Mouse (Mus musculus): ENCODE measurements around the gene Kansl1l.
"Not testable (repeated sequence)": the region's sequence is repeated elsewhere in the genome, so short reads cannot be mapped to it uniquely, and the experiment has no call there.

Gene Kansl1l

DNA sequence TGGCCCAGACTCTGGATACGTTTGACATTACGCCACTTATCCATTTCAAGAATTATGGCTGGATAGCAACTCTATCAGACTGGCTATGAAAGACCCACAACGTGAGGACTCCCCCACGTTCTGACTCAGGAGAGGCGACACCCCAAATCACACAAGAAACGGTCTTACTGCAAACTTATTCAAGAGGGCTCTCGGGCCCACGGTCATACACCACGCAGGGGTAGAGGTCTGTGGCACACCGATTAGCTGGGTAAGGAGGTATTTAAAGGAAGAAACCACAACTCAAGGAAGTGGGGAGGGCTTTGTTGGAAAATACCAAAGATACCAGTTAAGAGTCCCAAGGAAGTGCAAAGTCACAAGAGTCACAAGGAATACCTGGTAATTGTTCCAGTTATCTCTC lies 117.7 kb downstream of the Kansl1l start:
- not testable (repeated sequence) for DNase-seq (ENCODE audit: low spot score)

DNA sequence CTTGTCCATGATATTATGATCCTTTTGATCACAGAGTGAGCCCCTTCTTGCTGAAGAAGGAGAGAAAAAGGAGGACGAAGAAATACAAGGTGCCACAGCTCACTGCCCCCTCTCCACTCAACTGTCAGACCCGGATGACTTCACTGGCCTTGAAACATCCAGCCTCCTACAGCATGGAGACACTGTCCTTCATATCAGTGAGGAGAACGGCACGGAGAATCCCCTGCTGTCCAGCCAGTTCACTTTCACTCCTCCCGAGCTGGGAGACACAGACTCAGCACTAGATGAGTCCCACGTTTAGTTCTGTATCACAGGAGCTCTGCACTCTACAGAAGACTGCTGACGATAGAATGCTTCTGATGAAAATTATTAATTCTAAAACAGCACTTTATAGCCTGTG lies 122.1 kb downstream of the Kansl1l start:
- no peak for DNase-seq (ENCODE audit: low spot score)

DNA sequence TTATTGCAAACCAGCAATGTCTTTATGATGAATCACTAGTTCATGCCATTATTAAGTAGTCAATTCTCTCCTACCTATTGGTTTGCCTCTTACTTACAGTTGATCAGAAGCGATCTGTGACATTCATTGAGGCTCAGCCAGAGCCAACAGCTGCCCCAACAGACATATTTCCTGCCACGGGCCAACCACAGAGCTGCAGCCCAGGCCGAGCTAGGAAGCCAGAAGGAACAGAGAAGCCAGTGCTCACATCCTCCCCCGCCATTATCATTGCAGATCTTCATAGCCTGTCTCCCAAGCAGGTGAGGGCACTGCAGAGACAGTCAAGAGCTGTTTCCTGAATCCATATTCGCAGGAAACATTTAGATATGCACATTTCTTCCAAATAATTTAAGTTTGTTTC lies 123.1 kb downstream of the Kansl1l start:
- DNase-seq (ENCODE audit: low spot score) = no peak

DNA sequence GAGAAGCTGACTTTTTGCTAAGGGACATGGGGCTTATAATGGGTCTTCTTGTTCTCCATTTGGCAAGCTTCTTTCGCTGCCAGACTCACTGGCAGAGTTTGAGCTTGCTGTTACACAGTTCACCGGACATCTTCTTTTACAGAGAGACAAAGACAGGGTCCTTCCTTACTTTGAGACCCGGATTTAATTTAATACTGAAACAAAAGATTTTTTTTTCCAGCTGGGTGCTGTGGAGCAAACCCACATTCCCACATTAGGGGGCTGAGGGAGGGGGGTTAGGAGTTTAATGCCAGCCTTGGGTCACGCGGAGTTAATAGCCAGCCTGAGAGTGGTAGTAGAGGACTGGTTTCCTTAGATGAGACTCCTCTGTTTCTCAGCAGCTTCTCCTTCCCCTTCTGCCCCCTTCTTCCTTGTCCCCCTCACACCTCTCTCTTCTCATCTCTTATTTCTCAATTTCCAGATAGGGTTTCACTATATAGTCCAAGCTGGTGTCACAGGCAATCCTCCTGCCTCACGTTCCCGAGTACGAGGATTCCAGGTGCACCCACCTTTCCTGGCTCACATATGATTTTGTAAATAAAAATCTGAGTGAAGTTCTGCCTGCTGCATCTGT lies 124.5 kb downstream of the Kansl1l start:
- DNase-seq (ENCODE audit: low spot score) = no peak

DNA sequence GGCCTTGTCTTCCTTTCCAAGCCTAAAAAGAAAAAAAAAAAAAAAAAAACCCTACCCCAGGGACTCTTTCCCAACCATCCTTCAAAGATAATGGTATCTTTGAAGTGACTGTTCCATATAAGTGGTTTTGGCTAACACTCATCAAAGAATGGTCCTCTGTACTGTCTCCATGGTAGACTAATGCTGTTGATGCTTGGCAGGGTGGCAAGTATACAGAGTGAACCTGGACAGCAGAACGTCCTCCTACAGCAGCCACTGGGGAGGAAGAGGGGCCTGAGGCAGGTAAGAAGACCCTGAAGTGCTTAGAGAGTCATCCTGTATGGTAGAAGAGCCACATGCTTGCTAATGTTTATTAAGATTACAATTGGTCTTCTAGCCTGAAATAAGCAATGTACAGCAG lies 125.1 kb downstream of the Kansl1l start:
- no peak for DNase-seq (ENCODE audit: low spot score)

DNA sequence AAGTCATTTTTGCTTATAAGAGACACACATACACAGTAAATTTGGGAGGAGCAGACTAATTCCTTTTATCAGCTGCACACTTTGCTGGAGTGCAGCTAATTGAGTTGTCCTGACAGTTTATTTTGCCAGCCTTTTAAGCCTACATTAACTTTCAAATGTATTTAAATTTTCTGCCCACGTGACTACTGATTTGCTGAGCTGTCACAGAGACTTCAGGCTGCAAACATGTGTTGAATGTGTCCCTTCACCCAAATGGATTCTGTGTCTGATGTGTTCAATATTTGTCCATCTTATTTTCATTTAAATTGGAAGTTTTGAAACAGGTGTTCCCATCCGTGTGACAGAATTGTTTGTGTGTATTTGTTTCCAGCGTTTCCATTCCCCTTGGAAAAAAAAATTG lies 125.6 kb downstream of the Kansl1l start:
- DNase-seq (ENCODE audit: low spot score) = no peak

DNA sequence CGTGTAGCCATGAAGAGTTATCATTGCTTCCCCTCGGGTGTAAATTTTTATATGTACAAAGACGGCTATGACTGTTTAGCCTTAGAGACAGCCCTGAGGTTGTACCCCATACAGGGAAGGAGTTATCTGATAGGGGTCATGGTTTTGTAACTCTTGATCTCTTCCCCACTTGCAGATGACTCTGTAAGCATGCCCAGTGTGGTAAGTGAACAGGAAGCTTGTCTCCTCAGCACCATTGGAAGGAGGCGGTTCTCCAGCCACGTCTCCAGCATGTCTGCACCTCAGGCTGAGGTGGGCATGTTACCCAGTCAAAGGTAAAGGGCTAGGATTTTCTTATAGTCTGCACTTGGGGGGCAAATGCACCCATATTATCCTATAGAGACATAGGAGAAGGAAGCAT lies 134.4 kb downstream of the Kansl1l start:
- no peak for DNase-seq (ENCODE audit: low spot score)

DNA sequence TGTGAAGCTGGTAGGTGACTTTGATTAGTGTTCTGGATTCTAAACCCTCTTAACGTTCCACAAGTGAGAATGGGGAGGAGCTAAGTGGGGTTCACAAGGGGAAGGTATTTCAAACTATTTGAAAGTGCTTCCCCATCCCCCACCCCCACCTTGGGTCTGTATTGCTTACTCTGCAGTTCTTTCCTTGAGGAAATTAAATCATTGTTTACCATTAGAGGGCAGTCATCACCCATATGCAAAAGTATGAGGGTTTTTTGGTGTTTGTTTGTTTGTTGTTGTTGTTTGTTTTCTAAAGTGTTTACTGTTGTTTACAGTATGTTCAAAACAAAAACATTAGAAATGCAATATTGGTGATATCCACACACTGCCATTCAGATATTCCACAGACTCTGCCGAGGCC lies 138.7 kb downstream of the Kansl1l start:
- no peak for DNase-seq (ENCODE audit: low spot score)

DNA sequence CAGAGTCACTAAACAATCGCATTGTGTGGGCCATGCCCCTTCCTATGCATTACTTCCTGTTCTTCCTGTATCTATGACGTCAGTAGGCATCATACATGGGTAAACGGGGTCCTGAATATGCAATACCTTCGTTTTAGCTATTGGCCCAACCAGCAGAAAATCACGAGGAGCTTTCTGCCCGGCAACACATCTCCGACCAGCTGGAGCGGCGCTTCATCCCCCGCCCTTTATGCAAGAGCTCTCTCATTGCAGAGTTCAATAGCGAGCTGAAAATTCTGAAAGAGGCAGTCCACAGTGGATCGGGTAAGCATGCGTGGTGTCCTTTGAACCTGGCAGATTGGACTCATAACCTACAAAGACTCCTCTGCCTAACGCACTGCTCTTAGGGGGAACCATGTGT lies 139.4 kb downstream of the Kansl1l start:
- no peak for DNase-seq (ENCODE audit: low spot score)

DNA sequence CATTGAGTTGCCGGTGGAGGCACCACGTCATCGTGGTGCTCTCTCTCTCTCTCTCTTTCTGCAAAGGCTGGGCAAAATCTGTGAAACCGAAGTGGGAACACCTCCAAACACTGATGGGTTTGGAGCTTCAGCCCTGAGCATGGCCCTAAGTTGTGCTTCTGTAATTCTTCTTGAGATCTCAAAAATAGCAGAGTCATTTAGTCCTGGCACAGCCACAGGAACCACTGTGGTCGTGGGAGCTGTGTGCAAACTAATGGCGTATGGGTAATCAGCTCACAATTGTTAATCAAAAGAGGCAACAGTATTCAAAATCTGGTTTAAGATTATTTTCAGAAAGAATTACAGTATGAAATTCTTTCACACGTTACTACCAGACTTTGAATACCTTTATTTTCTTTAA lies 144.6 kb downstream of the Kansl1l start:
- DNase-seq (ENCODE audit: low spot score) = no peak

DNA sequence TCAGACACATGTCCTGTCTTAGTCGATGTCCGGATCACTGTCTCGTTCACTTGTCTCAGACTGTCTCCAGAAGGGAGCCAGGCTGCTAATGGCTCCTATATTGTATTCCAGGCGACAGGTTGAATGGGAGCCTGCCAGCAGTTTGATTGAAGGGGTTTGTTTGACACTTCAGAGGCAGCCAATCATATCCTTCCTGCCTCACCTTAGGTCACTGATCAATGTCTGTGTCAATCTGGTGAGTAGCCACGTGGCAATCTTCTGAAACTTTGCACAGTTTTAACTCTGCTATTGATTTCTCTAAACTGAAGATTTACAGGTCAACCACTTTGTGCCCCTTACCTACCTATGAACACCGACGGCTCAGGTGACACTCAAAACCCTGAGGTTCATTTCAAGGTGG lies 145.9 kb downstream of the Kansl1l start:
- DNase-seq (ENCODE audit: low spot score) = no peak
